Mouse (Mus musculus) thymus, adult 2 months (tissue): Measurements from ENCODE around the gene Spata13.

Experiments
- CTCF ChIP-seq: fragments of 200-500 bp; IDR thresholded peaks from 2 replicates; pipeline ENCODE4 v1.5.1; 2012; ENCODE audit warnings: mild to moderate bottlenecking, control low read depth, low read length, moderate library complexity, borderline replicate concordance; ENCODE audit not compliant: control insufficient read depth, poor library complexity, insufficient read depth; ENCODE audit errors: extremely low read depth
- POLR2A ChIP-seq: fragments of 200-500 bp; IDR thresholded peaks from 2 replicates; pipeline ENCODE4 v1.6.1; 2012; ENCODE audit warnings: mild to moderate bottlenecking, low read length, control low read depth, moderate library complexity; ENCODE audit not compliant: control insufficient read depth, poor library complexity, insufficient read depth; ENCODE audit errors: extremely low read depth

DNA sequence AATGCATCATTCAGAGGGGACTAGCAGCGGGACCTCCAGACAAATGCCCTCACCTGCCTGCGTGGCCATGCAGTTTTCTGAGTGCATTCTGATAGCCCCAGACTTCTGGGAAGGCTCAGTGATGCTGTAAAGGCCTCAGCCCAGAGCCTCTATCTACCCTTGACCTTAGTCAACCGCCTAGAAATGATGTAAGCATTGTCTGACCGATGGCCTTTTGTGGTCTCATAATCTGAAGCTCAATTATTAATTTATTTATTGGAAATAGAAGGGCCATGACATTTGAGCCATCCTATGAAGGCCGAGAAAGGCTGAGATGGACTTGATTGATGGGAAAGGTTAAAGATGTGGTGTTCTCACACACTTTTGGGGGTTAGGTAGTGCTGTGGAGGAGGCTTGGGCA lies 56.0 kb downstream of the Spata13 start:
- TF ChIP-seq POLR2A (no peak), CTCF (no peak)
